Mouse (Mus musculus) testis, adult 2 months (tissue): ENCODE results near the gene Cdca4.

ENCODE experiments used
- CTCF ChIP-seq: fragments of 200-500 bp; IDR thresholded peaks from 2 replicates; pipeline ENCODE4 v1.5.1; 2012; ENCODE audit warnings: low read depth, mild to moderate bottlenecking, inconsistent platforms, low read length, moderate library complexity; ENCODE audit not compliant: control insufficient read depth, insufficient read depth, insufficient replicate concordance
- POLR2A ChIP-seq: fragments of 200-500 bp; IDR thresholded peaks from 2 replicates; pipeline ENCODE4 v1.6.1; 2012; ENCODE audit warnings: low read depth, mild to moderate bottlenecking, inconsistent platforms, low read length, moderate library complexity; ENCODE audit not compliant: control insufficient read depth

DNA sequence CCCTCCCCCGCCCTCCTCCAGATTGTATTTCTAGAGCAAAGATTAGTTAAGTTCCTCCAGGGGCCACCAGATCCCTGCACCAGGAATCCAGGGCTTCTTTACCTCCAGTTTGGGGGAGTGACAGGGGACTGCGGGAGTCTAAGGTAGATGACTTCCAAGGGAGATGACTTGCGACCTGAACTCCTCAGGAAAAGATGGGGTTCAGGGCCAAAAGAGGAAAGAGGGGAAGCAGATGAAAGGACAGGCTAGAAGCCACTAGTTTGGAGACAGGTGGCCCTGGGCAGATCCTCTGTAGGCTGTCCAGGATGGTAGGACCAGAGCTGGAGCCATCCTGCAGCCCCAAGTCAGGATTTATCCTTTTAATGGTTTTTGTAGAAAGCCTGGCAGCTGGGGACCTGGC, 26.3 kb downstream of the Cdca4 start:
- TF ChIP-seq CTCF (no peak), POLR2A (no peak)
